Mouse (Mus musculus): ENCODE results near the gene Cenpn.

Gene Cenpn

DNA sequence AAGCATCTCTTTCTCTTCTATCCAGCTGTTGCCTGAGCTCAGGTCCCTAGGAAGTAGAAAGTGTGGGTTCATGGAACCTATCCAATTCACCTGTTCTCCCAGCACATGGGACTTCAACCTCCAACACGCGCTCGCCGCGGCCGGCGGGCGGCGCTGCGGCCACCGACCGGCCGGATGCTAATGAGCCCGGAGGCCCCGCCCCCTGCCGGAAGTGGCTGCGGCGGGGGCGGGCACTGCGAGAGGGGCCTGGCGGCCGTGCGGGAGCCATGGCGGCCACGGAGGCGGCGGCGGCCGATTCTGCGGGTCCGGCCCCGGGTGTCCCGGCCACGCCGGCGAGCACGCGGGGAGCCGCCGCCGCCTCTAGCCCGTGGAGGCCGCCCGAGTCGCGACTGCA, 21.6 kb downstream of the Cenpn start, which contains the start of gene Atmin:
Atmin (plus strand) TSS at position 233 of the 394 bp plus-strand sequence.
- peak; percentile 92 for DNase-seq

GRCm38 (mm10) chr8:116943555-116944384, 22.2 kb downstream of the Cenpn start:
- peak; percentile 13 for DNase-seq

- no peak for DNase-seq
Measured at GRCm38 (mm10) chr8:116944385-116944696, 22.8 kb downstream of the Cenpn start.

- peak; percentile 65 for DNase-seq
Measured at GRCm38 (mm10) chr8:116945169-116945910, 23.8 kb downstream of the Cenpn start.

DNA sequence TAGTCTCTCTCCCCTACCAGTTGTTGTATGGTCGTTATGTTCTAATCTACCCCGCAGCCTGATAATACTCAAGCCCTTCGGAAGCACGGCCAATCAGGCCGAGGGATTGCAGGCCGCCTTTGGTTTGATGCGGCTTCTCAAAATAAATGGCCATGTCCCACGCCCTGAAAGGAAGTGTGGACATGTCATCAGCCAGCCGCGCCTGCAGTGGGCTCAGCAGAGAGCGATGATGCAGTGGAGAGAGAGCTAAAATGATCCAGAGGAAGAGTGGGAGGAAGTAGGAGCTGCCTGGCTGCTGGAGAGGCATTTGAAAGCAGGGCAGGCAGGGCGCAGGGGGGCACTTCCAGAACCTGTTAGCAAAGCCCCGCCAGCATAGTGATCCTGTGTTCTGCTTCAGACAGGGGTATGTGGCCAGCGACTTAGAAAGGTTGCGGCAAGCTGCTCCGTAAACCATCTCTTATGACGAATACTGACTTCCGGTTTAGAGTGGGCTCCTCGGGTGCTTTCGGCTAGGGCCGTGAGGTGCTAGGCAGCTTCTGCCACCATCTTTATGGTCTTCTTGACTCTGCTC, 24.8 kb downstream of the Cenpn start:
- DNase-seq, result peak; percentile 34

GRCm38 (mm10) chr8:116946851-116947250, 25.3 kb downstream of the Cenpn start:
- DNase-seq, result no peak

- DNase-seq, result peak; percentile 13
Measured at GRCm38 (mm10) chr8:116947589-116947988, 26.1 kb downstream of the Cenpn start.

- no peak for DNase-seq
Measured at GRCm38 (mm10) chr8:116951369-116951768, 29.8 kb downstream of the Cenpn start.

- no peak for DNase-seq
Measured at GRCm38 (mm10) chr8:116951778-116952177, 30.2 kb downstream of the Cenpn start.

DNA sequence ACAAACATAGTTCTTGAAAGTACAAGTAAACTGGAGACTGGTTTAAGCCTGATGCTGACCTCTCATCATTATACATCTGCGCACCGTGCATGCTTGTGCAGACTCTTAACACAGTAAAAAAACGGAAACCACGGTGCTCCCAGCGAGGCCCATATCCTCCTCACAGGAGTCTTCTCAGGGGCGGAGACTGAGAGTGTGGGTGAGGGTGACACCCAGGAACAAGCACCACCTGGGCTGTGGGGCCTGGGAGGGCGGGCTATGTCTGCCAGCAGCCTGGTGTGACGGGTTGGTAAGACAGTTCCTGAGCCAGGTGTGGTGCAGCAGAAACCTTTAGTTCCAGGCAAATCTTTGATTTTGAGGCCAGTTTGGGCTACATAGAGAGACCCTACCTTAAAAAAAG, 30.9 kb downstream of the Cenpn start:
- DNase-seq, result no peak

- DNase-seq, result no peak
Measured at GRCm38 (mm10) chr8:116954415-116954814, 32.9 kb downstream of the Cenpn start.

GRCm38 (mm10) chr8:116969531-116969930, 48.0 kb downstream of the Cenpn start:
- no peak for DNase-seq

GRCm38 (mm10) chr8:116975066-116975465, 53.5 kb downstream of the Cenpn start:
- no peak for DNase-seq

GRCm38 (mm10) chr8:116975606-116976005, 54.1 kb downstream of the Cenpn start:
- DNase-seq, result no peak

DNA sequence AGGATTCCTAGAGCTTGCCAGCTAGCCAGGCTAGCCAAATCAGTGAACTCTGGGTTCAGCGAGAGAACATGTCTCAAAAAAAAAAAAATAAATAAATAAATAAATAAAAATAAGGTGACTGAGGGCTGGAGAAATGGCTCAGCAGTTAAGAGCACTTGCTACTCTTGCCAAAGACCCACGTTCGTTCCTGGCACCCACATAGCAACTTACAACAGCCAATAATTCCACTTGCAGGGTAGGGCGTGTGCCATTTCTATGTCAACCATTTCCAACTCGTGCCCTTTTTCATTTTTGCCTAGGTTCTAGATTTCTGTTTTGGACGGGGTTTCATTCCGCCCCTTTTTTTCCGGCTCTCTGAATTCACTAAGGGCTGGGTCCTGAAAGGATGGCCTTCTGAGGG, 56.5 kb downstream of the Cenpn start:
- DNase-seq, result no peak

DNA sequence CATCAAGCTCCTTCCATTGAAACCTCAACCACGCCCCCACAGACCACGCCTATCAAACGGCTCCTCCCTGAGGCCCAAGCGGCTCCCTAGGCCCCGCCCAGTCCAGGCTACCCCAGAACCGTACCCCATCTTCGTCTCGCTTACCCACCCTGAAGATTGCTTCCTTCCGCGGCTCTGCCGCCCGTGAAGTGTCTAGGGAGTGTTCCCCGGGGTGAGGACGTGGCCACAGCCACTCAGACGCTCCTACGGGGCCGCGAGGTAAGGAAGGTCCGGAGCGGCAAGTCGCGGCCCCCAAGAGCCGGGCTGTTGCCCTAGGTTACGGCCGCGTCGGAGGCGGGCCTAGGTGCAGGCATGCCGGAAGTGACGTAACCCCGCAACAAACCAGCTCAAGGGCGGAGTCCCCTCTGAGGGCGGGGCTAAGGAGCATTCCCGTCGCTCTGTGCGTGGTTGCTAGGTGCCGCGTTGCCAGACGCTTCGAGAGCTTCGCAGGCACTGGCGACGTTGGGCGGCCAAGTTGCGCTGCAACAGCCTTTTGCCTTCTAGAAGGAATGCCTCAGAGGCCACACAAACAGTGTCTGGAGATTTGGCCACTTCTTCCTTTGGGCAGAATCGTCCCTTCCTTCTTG, 57.2 kb downstream of the Cenpn start, which contains the start of gene 1700030J22Rik:
1700030J22Rik (minus strand) TSS at position 329 of the 626 bp plus-strand sequence.
- peak; percentile 99 for DNase-seq

- peak; percentile 73 for DNase-seq
Measured at GRCm38 (mm10) chr8:116980117-116980516, 58.6 kb downstream of the Cenpn start.

DNA sequence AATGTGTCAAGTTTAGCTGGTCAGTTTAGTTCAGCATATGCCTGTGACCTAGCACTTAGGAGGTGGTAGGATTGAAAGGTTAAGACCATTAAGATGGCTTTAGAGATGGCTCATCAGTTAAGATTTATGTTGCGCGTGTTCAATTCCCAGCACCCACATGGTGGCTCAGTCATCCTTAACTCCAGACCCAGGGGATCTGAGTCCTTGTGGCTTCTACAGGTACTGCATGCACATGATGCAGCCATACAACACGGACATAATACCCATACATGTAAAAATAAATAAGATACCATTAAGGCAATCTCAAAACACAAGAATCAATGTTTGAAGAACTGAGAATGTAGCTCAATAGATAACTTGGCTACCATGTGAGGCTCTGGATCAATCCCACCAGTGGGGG, 68.3 kb downstream of the Cenpn start:
- no peak for DNase-seq
